8 mouse cellular contexts compared by ENCODE assay signal in genomic region chr1:191182431-191183162, GRCm38 (mm10). TPM values are rescaled to one million over a fixed set of nuclear protein-coding genes. Genes with fewer than 3 reads are reported as not detected.
DNase-seq lines count a peak whose midpoint lies in the region; ATAC-seq and TF ChIP-seq lines count a peak whose summit lies in the region.

No protein-coding gene starts in this region.

- peak overlapping the region; percentile 50 for H3K9ac ChIP-seq in forebrain, embryonic 12.5 days

- TF ChIP-seq POLR2A in brain, embryonic 14.5 days (IDR thresholded peaks at IDR 0.05; ENCODE audit: borderline replicate concordance, extremely low read depth, insufficient read depth, insufficient read length, poor library complexity, severe bottlenecking) = no peak

- H3K27ac ChIP-seq in forebrain, embryonic 12.5 days = no peak overlapping the region

- intact Hi-C loops in heart, postnatal 36 days (cut with DNase I) = loop anchor here (1.0 to 10.0 kb wide), 4 partner anchors 42 to 392 kb away; partner anchors contain the start of genes Dtl, Flvcr1 and Ints7

- no peaks in the 10 kb centered on the region for H3K36me3 ChIP-seq in forebrain, embryonic 12.5 days (replicated peaks)

- ATAC-seq in forebrain, embryonic 12.5 days (ENCODE audit: low FRiP score) = 0 out of 2 replicates have a peak, but pooled peaks have one; percentile 28
- ATAC-seq in megakaryocyte, adult 5-6 weeks (ENCODE audit: poor library complexity, severe bottlenecking) = peak; percentile 38

- H3K4me1 ChIP-seq in forebrain, embryonic 12.5 days = peaks cover 55% of the 10 kb centered on the region

- WGBS in forebrain, embryonic 12.5 days = under 1% methylated on average over 58 of the region's 61 CpGs

- TF ChIP-seq CTCF in brain, embryonic 14.5 days (IDR thresholded peaks at IDR 0.05; ENCODE audit: borderline replicate concordance, extremely low read depth, insufficient read depth, insufficient read length) = no peak; the same call in 1 of the 2 replicates

- H3K4me3 ChIP-seq in forebrain, embryonic 12.5 days (replicated peaks) = peak overlapping the region; percentile 50

- peaks cover 95% of the 10 kb centered on the region for H3K27me3 ChIP-seq in forebrain, embryonic 12.5 days

- H3K4me2 ChIP-seq in forebrain, embryonic 12.5 days = peak overlapping the region; percentile 97

- peak; percentile 87 for DNase-seq in ES-CJ7 (ENCODE audit: low read depth, low spot score)
- peak; percentile 69 for DNase-seq in brain, embryonic 14.5 days (ENCODE audit: low read depth)
- peak; percentile 76 to 81 for DNase-seq in heart, postnatal 36 days
- peak; percentile 12 to 27 for DNase-seq in layer of hippocampus, postnatal 25 days (ENCODE audit: extremely low spot score in 1 of 2, low spot score in 1 of 2)
- peak; percentile 15 for DNase-seq in right cerebral cortex, postnatal 14 days
- no peak for DNase-seq in thymus, postnatal 0 days (ENCODE audit: low spot score)

- no peaks in the 10 kb centered on the region for H3K9me3 ChIP-seq in forebrain, embryonic 12.5 days

RNA-seq across cellular contexts. Expression of gene Fam71a, which starts 18.0 kb away (rescaled TPM):
- polyA plus RNA-seq in brain, embryonic 14.5 days (2012; rRNA removed) = not detected in 2 replicates
- not detected in 2 replicates for polyA plus RNA-seq in forebrain, embryonic 12.5 days (2016; fragmentation: Nextera tagmentation; extraction: Ambion mirVana)
- not detected for total RNA-seq in heart, postnatal 36 days (2021)
- total RNA-seq in layer of hippocampus, postnatal 25 days (2021) = not detected
- total RNA-seq in megakaryocyte, adult 5-6 weeks (2015) = 0.14 and 0.49 TPM in 2 replicates
- 0.24 TPM in 1 of 2 replicates, not detected in the other for total RNA-seq in megakaryocyte, adult 5-6 weeks (2017)
- not detected in 2 replicates for polyA plus RNA-seq in thymus, postnatal 0 days (2015; fragmentation: Nextera tagmentation; extraction: Ambion mirVana)

RNA-seq across cellular contexts. Expression of gene Atf3, which starts 35.2 kb away (rescaled TPM):
- 1.0 and 1.5 TPM in 2 replicates for polyA plus RNA-seq in brain, embryonic 14.5 days (2012; rRNA removed)
- 0.96 and 1.7 TPM in 2 replicates for polyA plus RNA-seq in forebrain, embryonic 12.5 days (2016; fragmentation: Nextera tagmentation; extraction: Ambion mirVana)
- total RNA-seq in heart, postnatal 36 days (2021) = 10 to 100 TPM in 1 of 2 experiments, 1 to 10 TPM in 1; 5.0 to 17.9 TPM
- 1 to 10 TPM; 1.1 to 2.1 TPM for total RNA-seq in layer of hippocampus, postnatal 25 days (2021)
- total RNA-seq in megakaryocyte, adult 5-6 weeks (2015) = 15.5 and 38.2 TPM in 2 replicates
- total RNA-seq in megakaryocyte, adult 5-6 weeks (2017) = 19.3 and 57.2 TPM in 2 replicates
- polyA plus RNA-seq in thymus, postnatal 0 days (2015; fragmentation: Nextera tagmentation; extraction: Ambion mirVana) = 1.4 and 2.1 TPM in 2 replicates
